Mouse (Mus musculus): Measurements from ENCODE around the gene Dazap1. TPM values are rescaled to one million over a fixed set of nuclear protein-coding genes. Genes with fewer than 3 reads are reported as not detected.

Dazap1 gene
- polyA plus RNA-seq, 1 experiment: 66.8 TPM

DNA sequence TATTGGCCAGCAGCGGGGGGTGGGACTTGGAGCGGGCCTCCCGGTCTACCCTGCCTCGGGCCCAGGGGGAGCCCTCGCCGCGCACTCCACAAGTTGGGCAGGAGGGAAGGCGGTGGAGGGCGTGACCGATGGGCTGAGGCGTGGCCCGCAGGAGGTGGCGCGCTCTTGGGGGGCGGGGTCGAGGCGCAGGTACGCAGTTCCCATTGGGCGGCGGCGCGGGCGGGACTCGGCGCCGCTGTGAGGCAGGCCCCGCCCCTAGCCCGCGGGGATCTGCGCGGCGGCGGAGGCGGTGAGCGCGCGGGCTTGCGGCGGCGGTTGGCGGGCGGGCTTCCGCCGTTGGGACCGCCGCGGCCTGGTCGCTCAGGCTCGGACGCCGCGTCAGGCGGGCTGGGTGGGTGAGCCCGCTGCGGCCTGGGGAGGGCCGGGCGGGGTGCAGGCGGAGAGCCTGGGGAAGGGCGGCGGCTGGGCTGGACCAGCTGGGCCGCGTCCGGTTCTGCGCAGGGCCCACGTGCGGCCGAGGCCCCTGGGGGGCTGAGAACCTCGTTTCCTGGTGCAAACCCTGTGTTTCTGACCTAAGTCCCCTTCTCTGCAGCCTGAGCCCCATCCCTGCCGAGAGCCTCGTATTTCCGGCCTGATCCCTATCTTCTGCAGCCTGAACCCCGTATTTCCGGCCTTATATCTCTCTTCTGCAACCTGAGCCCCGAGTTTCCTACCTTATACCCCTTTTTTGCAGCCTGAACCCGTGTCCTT, 34.7 kb upstream of the Dazap1 start, which contains the start of gene Mum1:
Gene Mum1, plus strand, starts transcription at position 19 of the 750 bp plus-strand sequence.
- peak; percentile 93 to 98 for DNase-seq (ENCODE audit: low read depth in 1 of 2, low spot score in 2 of 2)
- peak within 1 kb of the TSS; percentile 77 for H3K4me3 ChIP-seq (ENCODE audit: extremely low read depth, insufficient read depth, insufficient read length)
- no peak; the same call in 1 of the 2 replicates for TF ChIP-seq POLR2A (IDR thresholded peaks at IDR 0.05; ENCODE audit: low read depth, low read length)
- peak; percentile 45; the same call in 1 of the 2 replicates for TF ChIP-seq CTCF (IDR thresholded peaks at IDR 0.05; ENCODE audit: extremely low read depth, insufficient read depth, insufficient read length, insufficient replicate concordance)
- H3K36me3 ChIP-seq (ENCODE audit: control insufficient read depth, insufficient read depth, low read length): peaks cover 18% of the 10 kb centered on the region
- no peaks in the 10 kb centered on the region for H3K27me3 ChIP-seq (ENCODE audit: control insufficient read depth, insufficient read depth, low read length)
- peak within 1 kb of the TSS; percentile 72 for H3K27ac ChIP-seq (ENCODE audit: insufficient read depth, low read length)
- no peaks in the 10 kb centered on the region; the same call in 1 of the 2 replicates for H3K4me1 ChIP-seq (ENCODE audit: control insufficient read depth, insufficient read depth, insufficient read length)
- under 1% methylated on average over 57 of the region's 75 CpGs for WGBS

DNA sequence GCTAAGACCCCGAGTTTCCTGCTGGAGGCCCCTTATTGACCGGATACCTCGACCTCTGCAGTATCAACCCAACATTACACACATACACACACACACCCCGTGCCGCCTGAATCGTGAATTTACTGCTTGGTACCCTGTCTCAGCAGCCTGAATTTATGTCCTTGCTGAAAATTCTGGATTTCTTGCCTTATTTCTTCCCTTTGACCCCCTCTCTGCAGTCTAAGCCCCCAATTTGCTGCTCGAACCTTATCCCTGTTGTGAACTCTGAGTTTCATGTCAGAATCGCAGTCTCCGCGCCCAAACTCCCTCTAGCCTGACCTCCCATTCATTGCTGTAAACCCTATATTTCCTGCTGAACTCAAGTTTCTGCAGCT, 34.1 kb upstream of the Dazap1 start:
- no peak for DNase-seq (ENCODE audit: low read depth in 1 of 2, low spot score in 2 of 2)
- TF ChIP-seq POLR2A (IDR thresholded peaks at IDR 0.05; ENCODE audit: low read depth, low read length): no peak
- no peak for TF ChIP-seq CTCF (IDR thresholded peaks at IDR 0.05; ENCODE audit: extremely low read depth, insufficient read depth, insufficient read length, insufficient replicate concordance)
- Histone ChIP-seq H3K4me3 (ENCODE audit: extremely low read depth, insufficient read depth, insufficient read length) (peak overlapping the region; percentile 77), H3K36me3 (ENCODE audit: control insufficient read depth, insufficient read depth, low read length) (peaks cover 21% of the 10 kb centered on the region), H3K27me3 (ENCODE audit: control insufficient read depth, insufficient read depth, low read length) (no peaks in the 10 kb centered on the region), H3K4me1 (ENCODE audit: control insufficient read depth, insufficient read depth, insufficient read length) (no peaks in the 10 kb centered on the region; the same call in 1 of the 2 replicates), H3K27ac (ENCODE audit: insufficient read depth, low read length) (peak overlapping the region; percentile 72)
- WGBS: 5% methylated on average over 10 of the region's 10 CpGs

DNA sequence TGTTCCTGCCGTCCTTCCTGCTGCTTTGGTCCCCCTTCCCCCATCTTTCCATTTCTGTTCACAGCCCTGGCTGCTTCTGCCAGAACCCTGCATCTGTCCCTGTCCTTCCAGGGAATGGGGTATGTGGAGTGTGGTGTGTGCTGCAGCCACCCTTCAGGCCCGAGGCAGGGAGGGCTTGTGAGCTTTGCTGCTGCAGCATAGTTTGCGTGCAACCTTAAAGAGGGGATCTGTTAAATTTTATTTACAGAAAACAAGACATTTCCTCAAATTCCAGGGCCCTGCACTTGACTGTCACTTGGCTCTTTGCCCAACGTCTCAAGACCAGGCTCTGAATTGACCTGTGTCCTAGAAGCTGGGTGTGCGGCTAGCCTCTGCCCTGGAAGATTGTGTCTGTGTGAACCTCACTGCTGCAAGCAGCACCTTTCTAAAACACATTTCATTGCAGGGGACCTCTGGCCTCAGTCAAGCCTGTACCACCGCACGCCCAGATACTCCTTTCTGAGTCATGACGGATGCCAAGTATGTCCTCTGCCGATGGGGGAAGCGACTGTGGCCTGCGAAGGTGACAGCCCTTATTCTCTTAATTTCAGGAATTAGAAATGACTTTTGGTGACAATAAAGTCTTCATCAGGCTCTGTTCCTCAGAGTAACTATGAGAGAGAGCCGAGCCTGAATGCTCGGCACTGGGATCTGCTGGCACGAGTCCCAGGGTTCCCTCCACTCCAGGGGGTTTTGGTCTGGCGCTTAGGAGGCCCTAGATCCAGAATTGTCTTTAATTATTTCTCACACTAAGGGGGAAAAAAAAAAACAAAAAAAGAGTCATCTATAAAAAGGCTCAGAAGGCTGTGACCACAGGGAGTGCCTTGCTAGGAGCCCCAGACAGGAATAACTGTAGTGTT, 33.2 kb upstream of the Dazap1 start:
- H3K36me3 ChIP-seq (ENCODE audit: control insufficient read depth, insufficient read depth, low read length): peaks cover 30% of the 10 kb centered on the region
- no peak for DNase-seq (ENCODE audit: low read depth in 1 of 2, low spot score in 2 of 2)
- H3K4me1 ChIP-seq (ENCODE audit: control insufficient read depth, insufficient read depth, insufficient read length): no peaks in the 10 kb centered on the region; the same call in 1 of the 2 replicates
- H3K4me3 ChIP-seq (ENCODE audit: extremely low read depth, insufficient read depth, insufficient read length): no peak overlapping the region
- no peak overlapping the region for H3K27ac ChIP-seq (ENCODE audit: insufficient read depth, low read length)
- TF ChIP-seq CTCF (IDR thresholded peaks at IDR 0.05; ENCODE audit: extremely low read depth, insufficient read depth, insufficient read length, insufficient replicate concordance) (no peak), POLR2A (IDR thresholded peaks at IDR 0.05; ENCODE audit: low read depth, low read length) (no peak)
- H3K27me3 ChIP-seq (ENCODE audit: control insufficient read depth, insufficient read depth, low read length): no peaks in the 10 kb centered on the region
- 87% methylated on average over 15 of the region's 15 CpGs for WGBS

DNA sequence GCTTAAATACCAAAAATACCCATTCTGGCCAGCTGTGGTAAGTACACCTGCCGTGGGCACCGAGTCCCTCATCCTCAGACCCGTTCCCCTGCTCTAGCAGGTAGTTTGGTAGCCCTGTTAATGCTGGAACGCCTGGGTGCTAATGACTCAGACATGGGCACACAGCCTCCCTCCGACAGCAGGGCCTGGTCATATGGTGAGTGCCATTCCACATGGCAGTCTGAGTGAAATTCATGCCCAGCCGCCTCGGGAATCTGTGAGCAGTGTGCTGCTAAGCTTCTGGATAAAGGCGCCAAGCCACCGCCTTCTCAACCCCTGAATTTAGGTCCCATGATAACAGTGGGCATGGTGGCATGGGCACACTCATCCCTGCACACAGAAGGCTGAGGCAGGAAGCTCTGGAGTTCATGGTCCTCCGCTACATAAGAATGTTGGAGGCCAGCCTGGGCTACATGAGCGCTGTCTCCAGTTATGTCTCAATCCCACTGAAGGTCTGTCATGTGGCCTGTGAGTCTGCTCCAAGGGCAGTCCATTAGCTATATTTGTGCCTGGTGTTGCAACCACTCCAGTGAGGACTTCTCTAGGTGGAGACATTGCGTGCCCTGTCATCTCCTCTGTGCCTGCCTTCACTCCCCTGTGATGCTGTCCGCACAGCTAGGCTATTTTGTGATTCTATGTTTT, 25.0 kb upstream of the Dazap1 start:
- TF ChIP-seq POLR2A (IDR thresholded peaks at IDR 0.05; ENCODE audit: low read depth, low read length) (no peak), CTCF (IDR thresholded peaks at IDR 0.05; ENCODE audit: extremely low read depth, insufficient read depth, insufficient read length, insufficient replicate concordance) (no peak)
- no peak for DNase-seq (ENCODE audit: low read depth in 1 of 2, low spot score in 2 of 2)
- 94% methylated on average over 13 of the region's 13 CpGs for WGBS
- Histone ChIP-seq H3K27ac (ENCODE audit: insufficient read depth, low read length) (no peak overlapping the region), H3K36me3 (ENCODE audit: control insufficient read depth, insufficient read depth, low read length) (peaks cover 52% of the 10 kb centered on the region), H3K27me3 (ENCODE audit: control insufficient read depth, insufficient read depth, low read length) (no peaks in the 10 kb centered on the region), H3K4me1 (ENCODE audit: control insufficient read depth, insufficient read depth, insufficient read length) (no peaks in the 10 kb centered on the region), H3K4me3 (ENCODE audit: extremely low read depth, insufficient read depth, insufficient read length) (no peak overlapping the region)

DNA sequence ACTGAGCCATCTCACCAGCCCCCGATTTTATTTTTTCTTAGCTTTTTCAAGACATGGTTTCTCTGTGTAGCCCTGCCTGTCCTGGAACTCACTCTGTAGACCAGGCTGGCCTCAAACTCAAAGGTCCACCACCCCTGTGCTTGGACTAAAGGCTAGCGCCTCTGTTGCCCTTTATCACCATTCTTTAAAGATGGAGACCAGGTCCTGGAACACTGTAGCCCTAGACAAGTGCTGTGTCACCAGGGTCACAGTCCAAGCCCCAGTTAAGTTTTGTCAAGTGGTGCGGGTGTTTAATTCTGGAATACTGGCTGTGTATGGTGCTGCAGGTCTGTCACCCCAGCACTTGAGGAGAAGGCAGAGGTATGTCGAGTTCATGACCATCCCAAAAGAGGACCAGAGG, 24.3 kb upstream of the Dazap1 start:
- no peak overlapping the region for H3K27ac ChIP-seq (ENCODE audit: insufficient read depth, low read length)
- no peak overlapping the region for H3K4me3 ChIP-seq (ENCODE audit: extremely low read depth, insufficient read depth, insufficient read length)
- WGBS: 90% methylated on average over 4 of the region's 4 CpGs
- H3K4me1 ChIP-seq (ENCODE audit: control insufficient read depth, insufficient read depth, insufficient read length): no peaks in the 10 kb centered on the region
- H3K36me3 ChIP-seq (ENCODE audit: control insufficient read depth, insufficient read depth, low read length): peaks cover 52% of the 10 kb centered on the region
- DNase-seq (ENCODE audit: low read depth in 1 of 2, low spot score in 2 of 2): no peak
- TF ChIP-seq CTCF (IDR thresholded peaks at IDR 0.05; ENCODE audit: extremely low read depth, insufficient read depth, insufficient read length, insufficient replicate concordance): no peak
- TF ChIP-seq POLR2A (IDR thresholded peaks at IDR 0.05; ENCODE audit: low read depth, low read length): no peak
- no peaks in the 10 kb centered on the region for H3K27me3 ChIP-seq (ENCODE audit: control insufficient read depth, insufficient read depth, low read length)

DNA sequence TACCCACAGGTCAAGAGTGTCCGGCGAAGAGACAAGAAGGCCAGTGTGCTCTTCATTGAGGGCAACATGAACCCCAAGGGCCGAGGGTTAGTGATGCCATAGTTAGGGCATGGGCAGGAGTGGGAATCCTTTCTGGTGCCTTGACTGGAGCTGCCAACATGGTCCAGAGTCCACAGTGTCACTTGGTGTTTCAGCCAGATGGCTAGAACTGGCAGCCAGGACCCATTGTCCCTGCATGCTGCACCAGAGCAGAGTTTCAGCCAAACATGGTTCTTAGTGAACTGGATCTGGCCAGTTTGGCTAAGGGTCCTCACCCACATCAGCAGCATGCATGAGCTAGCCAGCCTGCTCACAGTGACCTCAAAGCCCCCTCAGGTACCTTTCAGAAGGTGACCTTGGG, 23.0 kb upstream of the Dazap1 start:
- TF ChIP-seq CTCF (IDR thresholded peaks at IDR 0.05; ENCODE audit: extremely low read depth, insufficient read depth, insufficient read length, insufficient replicate concordance) (no peak), POLR2A (IDR thresholded peaks at IDR 0.05; ENCODE audit: low read depth, low read length) (no peak)
- no peak overlapping the region for H3K27ac ChIP-seq (ENCODE audit: insufficient read depth, low read length)
- H3K27me3 ChIP-seq (ENCODE audit: control insufficient read depth, insufficient read depth, low read length): no peaks in the 10 kb centered on the region
- no peak overlapping the region for H3K4me3 ChIP-seq (ENCODE audit: extremely low read depth, insufficient read depth, insufficient read length)
- no peak for DNase-seq (ENCODE audit: low read depth in 1 of 2, low spot score in 2 of 2)
- WGBS: 97% methylated on average over 3 of the region's 3 CpGs
- H3K4me1 ChIP-seq (ENCODE audit: control insufficient read depth, insufficient read depth, insufficient read length): no peaks in the 10 kb centered on the region
- peaks cover 44% of the 10 kb centered on the region for H3K36me3 ChIP-seq (ENCODE audit: control insufficient read depth, insufficient read depth, low read length)

Measured in spleen, adult 2 months (tissue).